In genomic region chr15:100703913-100704312, GRCm38 (mm10) we compare ENCODE assay signal across 10 mouse cellular contexts. TPM values are rescaled to one million over a fixed set of nuclear protein-coding genes. Genes with fewer than 3 reads are reported as not detected.
DNase-seq lines count a peak whose midpoint lies in the region; ATAC-seq and TF ChIP-seq lines count a peak whose summit lies in the region.
"Had no signal": no experiment of that assay in that cellular context is flagged by ENCODE, and none has a peak within 500 bp of the region (broad histone marks: within the 10 kb centered on the region; RNA-seq: fewer than 3 reads in every experiment).

No protein-coding gene starts in this region.

- no peak overlapping the region for H3K27ac ChIP-seq in forebrain, embryonic 10.5 days
- no peak overlapping the region for H3K27ac ChIP-seq in forebrain, embryonic 16.5 days (ENCODE audit: low read length)
- H3K27ac ChIP-seq in lung, embryonic 15.5 days: no peak overlapping the region
- no peak overlapping the region for H3K27ac ChIP-seq in lung, postnatal 0 days (ENCODE audit: low read length)
- no peak overlapping the region for H3K27ac ChIP-seq in limb, embryonic 12.5 days

- 6% methylated on average over 17 of the region's 17 CpGs for WGBS in forebrain, embryonic 10.5 days
- 6% methylated on average over 17 of the region's 17 CpGs for WGBS in forebrain, embryonic 16.5 days
- 5% methylated on average over 17 of the region's 17 CpGs for WGBS in lung, embryonic 15.5 days
- WGBS in lung, postnatal 0 days: 10% methylated on average over 17 of the region's 17 CpGs
- 8% methylated on average over 17 of the region's 17 CpGs for WGBS in limb, embryonic 12.5 days

- no peaks in the 10 kb centered on the region for H3K36me3 ChIP-seq in forebrain, embryonic 10.5 days (replicated peaks)
- no peaks in the 10 kb centered on the region for H3K36me3 ChIP-seq in forebrain, embryonic 16.5 days (ENCODE audit: control insufficient read depth, insufficient read depth)
- no peaks in the 10 kb centered on the region for H3K36me3 ChIP-seq in lung, embryonic 15.5 days
- no peaks in the 10 kb centered on the region for H3K36me3 ChIP-seq in lung, postnatal 0 days (ENCODE audit: insufficient read depth, low read length)
- no peaks in the 10 kb centered on the region for H3K36me3 ChIP-seq in limb, embryonic 12.5 days

- no peak for DNase-seq in forebrain, embryonic 10.5 days (ENCODE audit: extremely low spot score, low spot score)
- no peak for DNase-seq in lung, postnatal 0 days (ENCODE audit: low spot score)
- DNase-seq in thymus, postnatal 14 days: peak; percentile 58
- DNase-seq in right cerebral cortex, postnatal 25 days: no peak
- DNase-seq in layer of hippocampus, postnatal 10 days (ENCODE audit: low spot score in 2 of 2): no peak
- DNase-seq: right cerebral cortex, adult 18-20 months had no signal

- no peak for TF ChIP-seq CTCF in lung, postnatal 0 days (IDR thresholded peaks at IDR 0.05)

- peaks cover 26% of the 10 kb centered on the region for H3K4me1 ChIP-seq in forebrain, embryonic 10.5 days
- H3K4me1 ChIP-seq in forebrain, embryonic 16.5 days (replicated peaks; ENCODE audit: control insufficient read depth, insufficient read depth, low read length): no peaks in the 10 kb centered on the region
- no peaks in the 10 kb centered on the region for H3K4me1 ChIP-seq in lung, embryonic 15.5 days
- H3K4me1 ChIP-seq in lung, postnatal 0 days (ENCODE audit: insufficient read depth, low read depth, low read length): no peaks in the 10 kb centered on the region
- H3K4me1 ChIP-seq in limb, embryonic 12.5 days (replicated peaks): peaks cover 9% of the 10 kb centered on the region

- peak overlapping the region; percentile 36 for H3K4me3 ChIP-seq in forebrain, embryonic 10.5 days
- no peak overlapping the region for H3K4me3 ChIP-seq in forebrain, embryonic 16.5 days (replicated peaks; ENCODE audit: low read length)
- H3K4me3 ChIP-seq in lung, embryonic 15.5 days: no peak overlapping the region
- H3K4me3 ChIP-seq in lung, postnatal 0 days (ENCODE audit: low read depth, low read length): no peak overlapping the region
- H3K4me3 ChIP-seq in limb, embryonic 12.5 days (replicated peaks): peak overlapping the region; percentile 6; the same call in 1 of the 2 replicates

- H3K27me3 ChIP-seq in forebrain, embryonic 10.5 days (ENCODE audit: poor library complexity, severe bottlenecking): peaks cover 30% of the 10 kb centered on the region
- H3K27me3 ChIP-seq in forebrain, embryonic 16.5 days (replicated peaks; ENCODE audit: control insufficient read depth, insufficient read depth, low read length): 0 out of 2 replicates have a peak, but pooled peaks cover 3% of the 10 kb centered on the region
- peaks cover 28% of the 10 kb centered on the region for H3K27me3 ChIP-seq in lung, embryonic 15.5 days
- 0 out of 2 replicates have a peak, but pooled peaks cover 3% of the 10 kb centered on the region for H3K27me3 ChIP-seq in lung, postnatal 0 days (replicated peaks; ENCODE audit: insufficient read depth, low read length)
- H3K27me3 ChIP-seq in limb, embryonic 12.5 days: peaks cover 28% of the 10 kb centered on the region
- H3K27me3 ChIP-seq: Patski had no signal

- TF ChIP-seq EP300 in lung, postnatal 0 days (IDR thresholded peaks at IDR 0.05): no peak

- H3K4me2 ChIP-seq in forebrain, embryonic 16.5 days (ENCODE audit: low read length): no peak overlapping the region
- H3K4me2 ChIP-seq in lung, embryonic 15.5 days: peak overlapping the region; percentile 18; the same call in 1 of the 2 replicates
- H3K4me2 ChIP-seq in lung, postnatal 0 days (replicated peaks; ENCODE audit: low read depth, low read length): no peak overlapping the region
- peak overlapping the region; percentile 52 for H3K4me2 ChIP-seq in limb, embryonic 12.5 days

- ATAC-seq in forebrain, embryonic 16.5 days: no peak
- ATAC-seq in lung, embryonic 15.5 days (ENCODE audit: borderline replicate concordance, extremely low read depth, low FRiP score, low TSS enrichment): no peak
- no peak for ATAC-seq in lung, postnatal 0 days
- no peak for ATAC-seq in limb, embryonic 12.5 days (ENCODE audit: insufficient number of reproducible peaks, insufficient read depth, low FRiP score, low TSS enrichment, low read depth)
- ATAC-seq: Patski had no signal

- H3K9ac ChIP-seq in forebrain, embryonic 16.5 days (replicated peaks; ENCODE audit: low read depth, low read length): no peak overlapping the region
- no peak overlapping the region for H3K9ac ChIP-seq in lung, embryonic 15.5 days
- no peak overlapping the region for H3K9ac ChIP-seq in lung, postnatal 0 days (replicated peaks; ENCODE audit: low read depth)
- H3K9ac ChIP-seq in limb, embryonic 12.5 days (replicated peaks): peak overlapping the region; percentile 23; the same call in 1 of the 2 replicates

- H3K9me3 ChIP-seq in forebrain, embryonic 10.5 days: no peaks in the 10 kb centered on the region
- H3K9me3 ChIP-seq in forebrain, embryonic 16.5 days (ENCODE audit: control insufficient read depth, low read length): no peaks in the 10 kb centered on the region
- H3K9me3 ChIP-seq in lung, embryonic 15.5 days: no peaks in the 10 kb centered on the region
- no peaks in the 10 kb centered on the region for H3K9me3 ChIP-seq in lung, postnatal 0 days (ENCODE audit: low read length)
- H3K9me3 ChIP-seq in limb, embryonic 12.5 days: no peaks in the 10 kb centered on the region

RNA-seq across cellular contexts. Expression of gene Cela1, which starts 16.2 kb away (rescaled TPM):
- polyA plus RNA-seq in forebrain, embryonic 10.5 days (2016; fragmentation: Nextera tagmentation; extraction: Ambion mirVana): 1.4 and 1.8 TPM in 2 replicates
- 1.1 and 1.4 TPM in 2 replicates for polyA plus RNA-seq in forebrain, embryonic 16.5 days (2015; fragmentation: Nextera tagmentation; extraction: Ambion mirVana)
- polyA plus RNA-seq in lung, embryonic 15.5 days (2015; fragmentation: Nextera tagmentation; extraction: Ambion mirVana): 2.5 and 2.9 TPM in 2 replicates
- 5.0 and 11.4 TPM in 2 replicates for polyA plus RNA-seq in lung, postnatal 0 days (2015; fragmentation: Nextera tagmentation; extraction: Ambion mirVana)
- 1.1 and 2.5 TPM in 2 replicates for polyA plus RNA-seq in limb, embryonic 12.5 days (2016; fragmentation: Nextera tagmentation; extraction: Ambion mirVana)
- total RNA-seq in layer of hippocampus, postnatal 10 days (2021): 1 to 10 TPM in 1 of 2 experiments, under 1 TPM in 1; 0.87 to 1.7 TPM

RNA-seq across cellular contexts. Expression of gene Galnt6, which starts 25.3 kb away (rescaled TPM):
- not detected in 2 replicates for polyA plus RNA-seq in forebrain, embryonic 10.5 days (2016; fragmentation: Nextera tagmentation; extraction: Ambion mirVana)
- polyA plus RNA-seq in forebrain, embryonic 16.5 days (2015; fragmentation: Nextera tagmentation; extraction: Ambion mirVana): 0.34 and 0.39 TPM in 2 replicates
- 0.53 and 0.61 TPM in 2 replicates for polyA plus RNA-seq in lung, embryonic 15.5 days (2015; fragmentation: Nextera tagmentation; extraction: Ambion mirVana)
- 1.2 TPM in 2 replicates for polyA plus RNA-seq in lung, postnatal 0 days (2015; fragmentation: Nextera tagmentation; extraction: Ambion mirVana)
- polyA plus RNA-seq in limb, embryonic 12.5 days (2016; fragmentation: Nextera tagmentation; extraction: Ambion mirVana): 0.15 and 0.20 TPM in 2 replicates
- under 1 TPM; 0.49 to 0.87 TPM for total RNA-seq in layer of hippocampus, postnatal 10 days (2021)

RNA-seq across cellular contexts. Expression of gene Bin2, which starts 34.6 kb away (rescaled TPM):
- 3.3 and 3.6 TPM in 2 replicates for polyA plus RNA-seq in forebrain, embryonic 10.5 days (2016; fragmentation: Nextera tagmentation; extraction: Ambion mirVana)
- 0.65 and 0.70 TPM in 2 replicates for polyA plus RNA-seq in forebrain, embryonic 16.5 days (2015; fragmentation: Nextera tagmentation; extraction: Ambion mirVana)
- 3.8 and 7.3 TPM in 2 replicates for polyA plus RNA-seq in lung, embryonic 15.5 days (2015; fragmentation: Nextera tagmentation; extraction: Ambion mirVana)
- polyA plus RNA-seq in lung, postnatal 0 days (2015; fragmentation: Nextera tagmentation; extraction: Ambion mirVana): 4.2 and 4.5 TPM in 2 replicates
- 2.6 and 2.8 TPM in 2 replicates for polyA plus RNA-seq in limb, embryonic 12.5 days (2016; fragmentation: Nextera tagmentation; extraction: Ambion mirVana)
- 1 to 10 TPM; 3.9 to 4.8 TPM for total RNA-seq in layer of hippocampus, postnatal 10 days (2021)
- polyA plus RNA-seq: Patski had no signal

RNA-seq across cellular contexts. Expression of gene Slc4a8, which starts 57.6 kb away (rescaled TPM):
- polyA plus RNA-seq in forebrain, embryonic 10.5 days (2016; fragmentation: Nextera tagmentation; extraction: Ambion mirVana): 10.1 and 10.8 TPM in 2 replicates
- 20.8 and 25.7 TPM in 2 replicates for polyA plus RNA-seq in forebrain, embryonic 16.5 days (2015; fragmentation: Nextera tagmentation; extraction: Ambion mirVana)
- polyA plus RNA-seq in lung, embryonic 15.5 days (2015; fragmentation: Nextera tagmentation; extraction: Ambion mirVana): 2.0 and 2.1 TPM in 2 replicates
- 3.9 and 5.5 TPM in 2 replicates for polyA plus RNA-seq in lung, postnatal 0 days (2015; fragmentation: Nextera tagmentation; extraction: Ambion mirVana)
- 7.5 and 8.6 TPM in 2 replicates for polyA plus RNA-seq in limb, embryonic 12.5 days (2016; fragmentation: Nextera tagmentation; extraction: Ambion mirVana)
- 10 to 100 TPM; 82.1 to 84.7 TPM for total RNA-seq in layer of hippocampus, postnatal 10 days (2021)

Comparison
In these comparisons a context has a peak if more than half of its experiments do, and no peak if none do; other contexts are left out.
1. H3K4me3 ChIP-seq: peak in forebrain, embryonic 10.5 days (single experiment) and limb, embryonic 12.5 days (single experiment); none in forebrain, embryonic 16.5 days (single experiment), lung, embryonic 15.5 days (single experiment) and lung, postnatal 0 days (single experiment).
2. H3K4me2 ChIP-seq: peak in lung, embryonic 15.5 days (single experiment) and limb, embryonic 12.5 days (single experiment); none in forebrain, embryonic 16.5 days (single experiment) and lung, postnatal 0 days (single experiment).